Mouse (Mus musculus) bone marrow macrophage, adult 2 months (primary cell): ENCODE data around the gene Srarp. TPM values are rescaled to one million over a fixed set of nuclear protein-coding genes. Genes with fewer than 3 reads are reported as not detected.

Experiments
- H3K27ac ChIP-seq: 2 replicates; pipeline ENCODE4 v1.5.1; 2012; ENCODE audit warnings: low read depth, low read length; ENCODE audit not compliant: insufficient read depth
- H3K4me1 ChIP-seq: 2 replicates; pipeline ENCODE4 v1.6.1; 2012; ENCODE audit warnings: low read length; ENCODE audit not compliant: control insufficient read depth, insufficient read depth
- H3K4me3 ChIP-seq: 2 replicates; pipeline ENCODE4 v1.5.1; 2012; ENCODE audit warnings: mild to moderate bottlenecking, low read length, moderate library complexity; ENCODE audit not compliant: insufficient read depth
- CTCF ChIP-seq: IDR thresholded peaks from 2 replicates; pipeline ENCODE4 v1.5.1; 2012; ENCODE audit warnings: low read depth, mild to moderate bottlenecking, low read length, moderate library complexity
- POLR2A ChIP-seq: IDR thresholded peaks from 2 replicates; pipeline ENCODE4 v1.6.1; 2012; ENCODE audit warnings: mild to moderate bottlenecking, low read depth, low read length, borderline replicate concordance
- polyA plus RNA-seq: library from polyadenylated mRNA; stranded (reverse); fragments of >200 nt; gene quantifications from 2 replicates; pipeline ENCODE4 v1.2.4, GENCODE M21; 2012; ENCODE audit not compliant: missing spikeins, insufficient read depth, insufficient read length

The Srarp gene
- polyA plus RNA-seq, 1 experiment: not detected

DNA sequence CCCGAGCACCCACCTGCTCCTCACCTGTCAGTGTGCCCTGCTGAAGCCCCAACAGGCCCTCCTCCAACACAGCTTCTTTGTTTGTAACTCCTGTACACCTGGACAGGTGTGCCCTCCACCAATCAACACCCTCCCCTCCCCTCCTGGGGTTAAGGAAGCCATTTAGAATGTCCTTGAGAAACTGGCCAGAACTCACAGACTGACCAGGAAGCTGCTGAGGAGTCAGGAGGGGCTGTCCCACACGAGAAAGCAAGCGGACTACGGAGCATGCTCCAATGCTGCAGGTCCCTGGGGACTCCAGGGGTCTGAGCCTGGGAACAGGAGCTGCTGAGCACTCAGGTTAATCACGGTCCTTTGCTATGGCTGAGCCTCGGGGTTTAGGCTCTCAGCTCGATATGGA lies 20.0 kb downstream of the Srarp start, which contains the start of gene Clcnkb:
Clcnkb (minus strand) TSS at position 91 of the 400 bp plus-strand sequence.
- no peak within 1 kb of the TSS for H3K27ac ChIP-seq
- H3K4me3 ChIP-seq: no peak within 1 kb of the TSS
- TF ChIP-seq CTCF (no peak), POLR2A (no peak)
- peaks cover 19% of the 10 kb centered on the region for H3K4me1 ChIP-seq

DNA sequence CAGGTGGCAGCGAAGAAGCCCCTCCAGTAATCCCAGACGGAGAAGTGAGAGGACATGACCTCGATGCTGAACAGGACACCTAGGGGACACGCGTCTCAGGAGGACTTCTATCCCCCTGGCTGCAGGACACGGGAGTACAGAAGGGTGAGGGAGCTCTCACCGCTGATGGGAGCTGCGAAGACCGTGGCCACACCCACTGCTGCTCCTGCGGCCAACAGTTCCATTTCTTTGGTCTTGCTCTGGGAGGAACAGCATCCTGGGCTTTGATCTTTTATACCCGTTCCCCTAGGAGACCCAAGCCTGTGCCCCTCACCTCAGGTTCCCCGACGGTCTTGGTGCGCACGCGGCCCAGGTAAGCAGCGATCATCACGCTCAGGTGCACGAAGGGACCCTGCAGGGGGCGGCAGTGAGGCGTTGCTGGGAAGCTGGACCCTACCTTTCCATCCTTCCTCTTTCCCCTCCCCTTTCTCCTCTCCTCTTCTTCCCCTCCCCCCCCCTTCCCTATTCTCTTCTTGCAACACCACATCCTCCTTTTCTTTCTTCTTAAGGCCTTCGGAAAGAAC lies 24.4 kb downstream of the Srarp start:
- TF ChIP-seq POLR2A: no peak
- TF ChIP-seq CTCF: peak; percentile 21; the same call in 1 of the 2 replicates
- Histone ChIP-seq H3K27ac (no peak overlapping the region), H3K4me3 (no peak overlapping the region), H3K4me1 (peaks cover 5% of the 10 kb centered on the region)

DNA sequence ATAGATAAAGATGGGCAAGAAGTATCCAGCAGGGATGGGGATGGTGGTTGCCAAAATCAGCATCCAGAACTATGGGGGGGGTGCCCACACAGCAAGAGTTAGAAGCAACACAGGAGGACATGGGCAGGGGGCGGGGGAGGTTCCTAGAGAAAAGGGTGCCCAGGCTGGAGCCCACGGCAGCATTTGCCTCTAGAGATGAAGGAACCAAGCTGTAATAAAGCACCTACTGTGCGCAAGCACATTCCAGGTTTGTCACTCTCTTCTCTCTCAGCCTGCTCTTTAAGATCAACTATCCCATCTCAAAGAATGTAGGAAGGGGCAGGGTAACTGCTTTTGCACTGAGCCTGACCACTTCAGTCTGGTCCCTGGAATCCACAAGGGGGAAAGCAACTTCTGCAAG lies 27.3 kb downstream of the Srarp start:
- Histone ChIP-seq H3K4me1 (peaks cover 5% of the 10 kb centered on the region), H3K27ac (no peak overlapping the region), H3K4me3 (no peak overlapping the region)
- no peak for TF ChIP-seq POLR2A
- TF ChIP-seq CTCF: no peak

- no peak for TF ChIP-seq POLR2A
- TF ChIP-seq CTCF: peak; percentile 41; the same call in 1 of the 2 replicates
- Histone ChIP-seq H3K4me3 (no peak overlapping the region), H3K27ac (no peak overlapping the region), H3K4me1 (peaks cover 2% of the 10 kb centered on the region; the same call in 1 of the 2 replicates)
These were observed 29.2 kb downstream of the Srarp start for GRCm38 (mm10) chr4:141406516-141407299.

DNA sequence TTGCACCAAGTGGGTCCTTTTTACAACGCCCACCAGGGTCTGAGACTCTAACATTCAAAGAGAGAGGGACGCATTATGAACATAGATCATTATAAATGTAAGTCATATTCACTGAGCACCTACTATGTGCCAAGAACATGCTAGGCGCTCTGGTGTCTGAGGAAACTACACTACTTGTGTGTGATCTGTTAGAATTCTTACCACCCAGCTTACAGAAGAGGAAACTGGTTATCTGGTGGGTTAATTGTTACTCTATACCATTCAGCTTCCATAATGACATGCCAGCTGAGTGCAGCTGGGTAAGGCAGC lies 30.6 kb downstream of the Srarp start:
- no peak for TF ChIP-seq POLR2A
- no peak for TF ChIP-seq CTCF
- Histone ChIP-seq H3K4me3 (no peak overlapping the region), H3K4me1 (peaks cover 2% of the 10 kb centered on the region; the same call in 1 of the 2 replicates), H3K27ac (no peak overlapping the region)

GRCm38 (mm10) chr4:141404518-141405313 lies 31.2 kb downstream of the Srarp start:
- peaks cover 2% of the 10 kb centered on the region; the same call in 1 of the 2 replicates for H3K4me1 ChIP-seq
- no peak overlapping the region for H3K4me3 ChIP-seq
- TF ChIP-seq POLR2A (no peak), CTCF (peak; percentile 69; the same call in 1 of the 2 replicates)
- H3K27ac ChIP-seq: no peak overlapping the region

GRCm38 (mm10) chr4:141400171-141400570 lies 35.7 kb downstream of the Srarp start:
- Histone ChIP-seq H3K27ac (no peak overlapping the region), H3K4me1 (no peaks in the 10 kb centered on the region), H3K4me3 (no peak overlapping the region)
- TF ChIP-seq POLR2A (no peak), CTCF (no peak)

DNA sequence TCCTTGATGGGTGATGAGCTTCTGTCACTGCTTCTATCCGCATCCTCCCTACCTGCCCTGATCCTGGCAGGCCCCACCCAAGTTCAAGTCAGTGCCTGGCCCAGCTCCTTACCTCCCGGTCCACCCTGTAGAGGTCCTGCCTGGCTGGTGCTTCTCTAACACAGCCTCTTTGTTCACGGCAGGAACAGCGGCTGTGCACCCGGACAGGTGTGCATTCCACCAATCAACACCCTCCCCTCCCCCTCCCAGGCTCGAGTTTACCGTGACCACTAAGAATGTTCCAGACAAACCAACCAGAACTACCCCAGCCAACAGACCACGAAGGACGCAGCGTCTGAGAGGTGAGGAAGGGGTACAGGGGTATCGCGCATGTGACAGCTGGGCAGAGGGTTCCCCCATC lies 37.4 kb downstream of the Srarp start, which contains the start of gene Clcnka:
Clcnka (minus strand) TSS at position 180 of the 400 bp plus-strand sequence.
- no peak within 1 kb of the TSS for H3K4me3 ChIP-seq
- H3K4me1 ChIP-seq: no peaks in the 10 kb centered on the region
- TF ChIP-seq POLR2A (no peak), CTCF (no peak)
- H3K27ac ChIP-seq: no peak within 1 kb of the TSS

- no peak overlapping the region for H3K4me3 ChIP-seq
- H3K4me1 ChIP-seq: no peaks in the 10 kb centered on the region
- no peak overlapping the region for H3K27ac ChIP-seq
- TF ChIP-seq POLR2A (no peak), CTCF (no peak)
These were observed 38.0 kb downstream of the Srarp start for GRCm38 (mm10) chr4:141397861-141398260.
